Mouse (Mus musculus) urinary bladder, postnatal 10 days (tissue): ENCODE results near the gene Zbtb34.

Experiments used
- DNase-seq: peaks from one replicate; pipeline ENCODE4 v3.0.0; 2022; ENCODE audit warnings: low spot score

The Zbtb34 gene

GRCm38 (mm10) chr2:33400541-33400940 is 30.6 kb downstream of the Zbtb34 start:
- no peak for DNase-seq

- DNase-seq: no peak
These were observed 32.0 kb downstream of the Zbtb34 start for GRCm38 (mm10) chr2:33399091-33399490.

- no peak for DNase-seq
These were observed 34.1 kb downstream of the Zbtb34 start for GRCm38 (mm10) chr2:33397036-33397435.

- no peak for DNase-seq
These were observed 36.1 kb downstream of the Zbtb34 start for GRCm38 (mm10) chr2:33395053-33395452.

GRCm38 (mm10) chr2:33393951-33394635 is 37.0 kb downstream of the Zbtb34 start:
- no peak for DNase-seq

- no peak for DNase-seq
These were observed 38.1 kb downstream of the Zbtb34 start for GRCm38 (mm10) chr2:33393021-33393420.

GRCm38 (mm10) chr2:33371648-33372408 is 59.3 kb downstream of the Zbtb34 start:
- no peak for DNase-seq

- peak; percentile 88 for DNase-seq
These were observed 60.1 kb downstream of the Zbtb34 start, which contains the start of gene Ralgps1 for GRCm38 (mm10) chr2:33370777-33371647. TSS of gene Ralgps1 (minus strand) at chr2:33371486.

GRCm38 (mm10) chr2:33370276-33370776 is 60.8 kb downstream of the Zbtb34 start:
- no peak for DNase-seq

GRCm38 (mm10) chr2:33369453-33369852 is 61.7 kb downstream of the Zbtb34 start:
- no peak for DNase-seq

- DNase-seq: no peak
These were observed 62.6 kb downstream of the Zbtb34 start for GRCm38 (mm10) chr2:33368486-33368885.

- no peak for DNase-seq
These were observed 65.2 kb downstream of the Zbtb34 start for GRCm38 (mm10) chr2:33365703-33366471.

GRCm38 (mm10) chr2:33364656-33365055 is 66.5 kb downstream of the Zbtb34 start:
- DNase-seq: no peak

GRCm38 (mm10) chr2:33363890-33364289 is 67.2 kb downstream of the Zbtb34 start:
- no peak for DNase-seq

GRCm38 (mm10) chr2:33361139-33361716 is 69.9 kb downstream of the Zbtb34 start:
- DNase-seq: no peak

GRCm38 (mm10) chr2:33360564-33360963 is 70.6 kb downstream of the Zbtb34 start:
- DNase-seq: no peak

GRCm38 (mm10) chr2:33359184-33359583 is 71.9 kb downstream of the Zbtb34 start:
- no peak for DNase-seq

- DNase-seq: no peak
These were observed 73.8 kb downstream of the Zbtb34 start for GRCm38 (mm10) chr2:33357250-33357838.
